Mouse (Mus musculus): ENCODE results near the gene Atg4c.
A peak's percentile ranks its signal among the peaks of the same experiment; 100 is the strongest.

The Atg4c gene

DNA sequence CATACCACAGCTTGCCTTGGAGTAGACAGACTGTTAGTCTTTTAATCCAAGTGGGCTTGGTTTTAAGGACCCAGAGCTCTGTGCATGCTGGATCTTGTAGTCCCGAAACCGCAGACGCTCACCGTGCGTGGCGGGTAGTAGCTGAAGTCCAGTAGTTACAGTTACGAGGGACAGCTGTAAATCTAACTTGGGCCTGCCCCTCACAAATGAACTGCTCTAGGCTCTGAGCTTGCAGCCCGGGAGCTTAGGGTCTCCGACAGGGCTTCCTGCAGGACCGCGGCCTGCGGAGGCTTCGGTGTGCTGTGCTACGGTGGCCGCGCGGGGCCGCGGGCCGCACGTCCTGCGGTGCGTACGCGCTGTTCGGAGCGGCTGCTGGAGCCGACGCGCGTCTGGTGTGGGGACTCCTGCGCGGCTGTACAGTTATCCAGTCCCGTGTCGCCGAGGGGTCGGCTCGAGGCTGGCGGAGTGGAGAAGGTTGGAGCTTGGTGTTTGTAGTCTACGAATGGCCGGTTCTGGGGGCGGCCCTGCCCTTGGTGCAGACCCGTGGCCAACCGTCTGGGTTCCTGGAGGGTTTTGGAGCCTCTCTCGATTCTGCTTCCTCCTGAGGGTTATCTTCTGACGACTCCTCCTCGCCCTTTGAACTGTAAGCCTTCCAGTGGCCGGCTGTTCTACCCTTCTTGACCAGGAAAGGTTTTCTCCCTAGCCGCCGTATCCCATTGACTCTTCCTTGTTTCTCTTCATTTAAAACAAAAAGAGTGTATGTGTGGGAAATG, at the start of gene Atg4c:
Atg4c (plus strand) TSS at position 125 of the 773 bp plus-strand sequence.
- DNase-seq: peak; percentile 93 to 95

DNA sequence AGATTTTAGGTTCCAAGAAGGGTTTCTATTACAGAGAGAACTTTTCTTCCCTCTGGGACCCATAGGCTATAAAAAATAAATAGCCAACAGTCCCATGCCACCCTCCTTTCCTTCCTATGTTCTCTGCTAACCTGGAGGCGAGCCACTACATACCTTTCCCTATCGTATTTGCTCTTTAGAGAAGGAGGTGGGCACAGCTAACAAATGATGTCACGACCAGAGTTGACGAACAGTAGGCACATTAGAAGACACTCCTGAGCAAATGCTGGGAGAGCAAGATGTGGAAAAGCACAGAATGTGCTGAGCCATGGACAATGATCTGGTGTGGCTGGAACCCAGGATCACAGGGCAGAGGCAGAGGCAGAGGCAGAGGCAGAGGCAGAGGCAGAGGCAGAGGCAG, 42.3 kb upstream of the Atg4c start:
- DNase-seq: no peak

DNA sequence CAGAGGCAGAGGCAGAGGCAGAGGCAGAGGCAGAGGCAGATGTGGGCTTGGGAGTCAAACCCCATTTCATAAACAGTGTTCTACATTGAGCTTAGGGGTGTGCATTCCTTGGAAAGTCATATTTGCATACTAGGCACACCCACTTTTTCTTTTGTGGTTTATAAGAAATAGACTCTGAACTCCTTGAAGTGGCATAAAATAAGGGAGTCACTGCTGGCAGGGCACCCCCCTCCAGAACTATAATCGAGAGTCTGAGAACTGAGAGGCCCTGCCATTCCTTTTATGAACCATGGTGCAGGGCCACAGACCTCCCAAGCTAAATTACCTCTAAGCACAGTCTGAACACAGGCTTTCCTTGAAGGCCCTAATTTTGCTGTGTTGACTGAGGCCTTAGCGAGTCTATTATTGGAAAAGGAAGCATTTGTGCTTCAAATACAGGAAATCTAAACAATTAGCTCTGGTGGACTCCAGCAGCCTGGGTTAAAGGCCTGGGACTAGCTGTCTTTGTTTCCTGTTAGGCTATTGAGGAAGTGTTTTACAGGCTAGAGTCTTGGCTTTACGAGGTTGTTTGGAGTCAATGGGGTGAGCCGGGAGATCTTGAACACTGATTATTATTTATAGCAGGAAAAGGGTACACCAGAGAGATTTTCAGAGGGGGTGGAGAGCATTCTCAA, 41.7 kb upstream of the Atg4c start:
- DNase-seq: no peak

DNA sequence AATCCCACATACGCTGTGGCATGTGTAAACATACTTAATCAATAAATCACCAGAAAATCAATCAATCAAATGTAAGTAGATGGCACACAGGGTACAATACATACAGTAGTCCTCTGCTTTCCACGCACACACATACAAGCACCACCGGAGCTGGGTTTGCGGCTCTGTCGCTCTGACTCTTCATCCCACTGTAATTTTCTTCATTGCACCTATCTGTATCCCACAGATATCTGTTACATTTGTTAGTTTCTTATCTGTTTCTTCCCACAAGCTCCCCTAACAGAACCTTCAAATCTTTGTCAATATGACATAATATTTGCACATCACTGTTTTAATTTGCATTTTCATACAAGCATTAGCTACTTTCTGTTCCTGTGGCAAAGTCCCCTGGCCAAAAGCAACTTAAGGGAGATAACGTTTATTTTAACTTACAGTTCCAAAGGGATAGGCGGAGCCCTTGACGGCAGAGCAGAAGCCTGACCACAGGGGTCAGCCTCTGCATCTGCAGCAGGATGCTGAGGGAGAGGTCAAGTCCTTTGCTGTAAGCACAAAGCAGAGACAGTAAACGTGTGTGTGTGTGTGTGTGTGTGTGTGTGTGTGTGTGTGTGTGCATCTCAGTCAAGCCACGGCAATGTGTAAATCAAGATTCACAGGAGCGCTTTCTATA, 37.0 kb upstream of the Atg4c start:
- no peak for DNase-seq

GRCm38 (mm10) chr4:99158495-99158894, 35.2 kb upstream of the Atg4c start:
- no peak for DNase-seq

DNA sequence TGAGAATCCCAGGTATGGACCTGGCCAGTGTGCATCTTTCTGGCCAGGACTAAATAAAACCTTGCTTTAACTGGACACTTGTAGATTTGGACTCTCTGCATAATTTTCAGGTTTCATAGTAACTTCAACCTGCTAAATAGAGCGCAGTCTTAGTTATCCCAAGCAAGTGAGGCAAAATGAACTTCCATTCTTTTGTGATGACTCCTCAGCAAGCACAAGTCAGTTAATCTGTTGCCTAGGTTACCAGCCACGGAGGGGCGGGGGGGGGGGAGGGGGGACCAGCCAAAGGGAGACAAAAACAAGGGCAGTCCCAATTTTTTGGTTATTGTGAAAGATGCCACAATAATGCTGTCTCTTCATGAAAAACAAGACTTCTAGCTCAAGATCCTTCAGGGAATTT, 33.3 kb upstream of the Atg4c start:
- no peak for DNase-seq

DNA sequence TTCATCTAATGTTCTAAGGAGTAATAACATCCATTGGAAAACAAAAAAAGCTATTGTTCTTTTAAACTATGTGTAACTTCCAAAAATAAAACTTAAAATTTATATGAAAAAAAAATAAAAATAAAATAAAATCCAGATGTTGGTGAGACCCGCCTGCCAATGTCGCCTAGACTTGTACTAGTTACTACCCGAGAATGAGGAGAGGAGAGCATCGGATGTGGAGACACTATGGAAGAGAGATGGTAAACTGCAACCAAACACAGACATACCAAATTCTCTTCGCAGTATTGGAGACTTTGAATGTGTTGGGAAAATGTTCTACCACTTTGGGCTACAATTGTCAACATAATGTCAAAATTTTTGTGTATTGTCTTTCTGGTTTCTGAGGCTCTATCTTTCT, 32.8 kb upstream of the Atg4c start:
- DNase-seq: no peak

- DNase-seq: no peak
These were observed 32.2 kb upstream of the Atg4c start for GRCm38 (mm10) chr4:99161457-99161971.

DNA sequence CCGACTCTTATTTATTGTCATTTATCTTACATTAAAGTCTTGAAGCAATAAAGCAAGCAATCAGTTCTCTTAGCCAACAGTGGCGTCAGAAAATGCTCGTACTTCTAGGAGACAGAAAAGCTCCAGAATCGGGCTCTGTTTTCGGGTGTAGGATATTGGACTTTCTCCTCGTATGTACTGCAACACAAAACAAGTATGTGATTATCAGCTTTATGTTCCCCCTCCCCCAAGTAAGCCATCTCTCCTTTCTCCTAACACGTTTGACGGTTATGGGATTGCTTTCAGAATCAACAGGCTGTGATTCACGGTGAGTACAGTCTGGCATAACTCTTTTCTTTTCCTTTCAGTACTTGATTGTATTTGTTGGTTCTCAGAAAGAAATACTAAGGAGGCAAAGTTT, 30.7 kb upstream of the Atg4c start:
- no peak for DNase-seq

- DNase-seq: no peak
These were observed 30.2 kb upstream of the Atg4c start for GRCm38 (mm10) chr4:99163547-99163946.

- DNase-seq: no peak
These were observed 24.9 kb upstream of the Atg4c start for GRCm38 (mm10) chr4:99168869-99169268.

DNA sequence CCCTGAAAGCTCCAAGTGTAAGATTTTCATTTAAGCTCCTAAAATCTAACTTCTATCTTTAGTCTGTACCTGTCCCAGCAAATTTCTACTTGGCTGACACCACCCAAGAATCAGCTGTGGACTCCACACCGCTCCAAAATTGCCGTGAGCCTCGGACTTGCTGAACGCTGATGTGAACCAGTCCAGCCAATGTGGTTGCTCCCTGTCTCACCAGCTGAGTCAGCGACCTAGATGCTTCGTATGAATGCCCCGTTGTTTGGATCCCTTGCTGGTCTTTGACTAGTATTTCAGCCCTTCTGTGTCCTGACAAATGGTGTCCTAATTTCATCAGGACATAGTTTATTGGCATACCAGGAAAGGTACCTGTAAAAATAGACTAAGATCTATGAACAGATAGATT, 19.5 kb upstream of the Atg4c start:
- no peak for DNase-seq

DNA sequence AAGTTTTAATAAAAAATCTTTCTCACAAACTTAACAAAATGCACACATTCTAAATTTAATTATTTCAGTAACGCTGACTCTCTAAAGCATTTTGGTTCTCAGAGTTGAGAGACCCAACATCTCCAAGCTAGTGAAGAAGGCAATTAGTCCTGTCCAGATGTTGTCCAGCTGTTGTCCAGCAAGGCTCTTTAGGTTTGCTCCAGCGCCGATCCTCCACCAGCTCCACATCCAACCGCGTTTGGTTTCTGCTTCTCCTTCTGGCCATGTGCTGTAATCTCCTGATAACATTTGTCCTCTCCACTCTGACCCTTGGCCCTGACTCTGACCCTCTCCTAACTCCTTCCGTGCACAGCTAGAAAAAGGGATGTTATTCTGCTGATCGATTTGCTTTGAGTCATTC, 16.9 kb upstream of the Atg4c start:
- no peak for DNase-seq

- DNase-seq: no peak
These were observed 16.5 kb upstream of the Atg4c start for GRCm38 (mm10) chr4:99177255-99177654.

- peak in 1 of 2 experiments; percentile 28 for DNase-seq
These were observed 14.9 kb upstream of the Atg4c start for GRCm38 (mm10) chr4:99178851-99179250.

DNA sequence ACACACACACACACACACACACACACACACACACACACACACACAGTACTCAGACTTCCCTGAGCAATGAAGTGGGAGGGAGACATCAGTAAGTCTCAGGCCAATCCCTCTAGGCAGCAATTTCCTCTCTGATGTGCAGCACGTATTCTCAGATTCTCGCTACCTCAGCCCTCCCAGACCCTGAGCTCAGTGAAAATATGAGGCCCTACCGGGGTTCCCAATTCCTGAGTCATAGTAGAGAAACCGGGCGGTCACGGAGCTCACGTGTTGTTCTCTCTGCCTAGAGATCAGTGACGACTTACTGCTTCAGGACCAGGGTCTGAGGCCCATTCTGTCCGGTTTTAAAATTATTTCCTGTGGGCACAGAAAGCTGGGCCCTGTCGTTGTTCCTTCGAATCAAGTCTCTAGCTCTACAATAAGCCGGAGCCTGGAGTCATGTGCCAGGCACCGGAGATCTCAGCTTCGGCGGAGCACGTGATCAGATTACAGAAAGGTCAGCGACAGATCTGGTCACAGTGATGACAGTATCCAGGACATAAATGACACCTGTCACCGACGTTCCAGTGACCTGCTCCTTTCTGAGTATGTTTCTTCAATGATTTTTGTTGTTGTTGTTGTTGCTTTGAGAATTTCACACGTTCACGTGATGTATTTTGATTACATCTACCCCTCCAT, 14.2 kb upstream of the Atg4c start:
- no peak for DNase-seq

GRCm38 (mm10) chr4:99180921-99181320, 12.8 kb upstream of the Atg4c start:
- DNase-seq: peak in 1 of 2 experiments; percentile 24

- DNase-seq: peak in 1 of 2 experiments; percentile 37
These were observed 11.9 kb upstream of the Atg4c start for GRCm38 (mm10) chr4:99181739-99182419.

DNA sequence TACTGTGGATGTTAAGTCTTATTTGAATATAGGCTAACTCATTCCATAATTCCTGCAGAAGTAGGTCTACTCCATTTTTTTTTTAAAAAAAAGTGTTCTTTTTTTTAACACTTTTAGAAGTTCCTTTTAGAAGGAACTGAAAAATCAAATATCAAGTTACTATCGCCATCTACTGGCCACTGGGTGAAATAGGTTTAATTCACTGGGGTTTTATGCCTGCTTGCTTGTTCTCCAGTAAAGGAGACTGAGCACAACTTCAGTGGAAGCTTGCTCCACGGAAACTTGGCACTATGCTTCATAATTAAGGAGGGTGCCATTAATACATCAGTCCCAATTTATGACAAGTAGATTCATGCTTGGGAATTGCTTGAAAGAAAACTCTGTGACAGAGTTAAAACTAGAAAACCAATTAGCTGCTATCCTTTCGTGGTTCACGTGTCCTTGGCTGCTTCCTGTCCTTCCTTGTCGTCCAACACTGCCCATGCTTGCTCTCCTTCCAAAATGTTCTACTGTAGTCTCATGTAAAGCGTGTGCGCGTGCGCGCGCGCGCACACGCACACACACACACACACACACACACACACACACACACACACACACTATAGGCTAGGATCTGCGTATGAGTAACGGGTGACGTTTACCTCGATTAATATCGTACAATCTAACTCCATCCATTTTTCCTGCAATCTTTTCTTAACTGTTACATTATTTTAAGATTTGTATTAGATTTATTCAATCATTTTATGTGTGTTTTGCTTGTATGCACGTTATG, 10.9 kb upstream of the Atg4c start:
- no peak for DNase-seq

DNA sequence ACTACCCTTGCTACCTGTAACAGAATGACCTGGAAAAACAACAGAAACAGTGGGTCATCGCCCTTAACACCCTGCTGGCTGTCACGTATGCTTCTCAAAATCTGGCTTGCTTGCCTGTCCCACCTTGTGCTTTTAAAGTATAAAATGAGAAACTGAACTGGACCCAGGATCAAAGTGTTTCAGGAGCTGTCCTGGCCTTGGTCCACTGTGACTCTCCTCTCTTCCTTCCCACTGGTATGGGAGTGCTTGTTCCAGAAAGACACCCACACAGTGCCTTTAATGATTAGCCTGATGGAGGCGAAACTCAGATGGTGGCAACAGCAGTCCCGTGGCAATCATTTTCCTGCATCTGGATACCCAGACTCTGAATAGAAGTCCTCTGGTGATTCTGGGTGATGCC, 9.1 kb upstream of the Atg4c start:
- no peak for DNase-seq

DNA sequence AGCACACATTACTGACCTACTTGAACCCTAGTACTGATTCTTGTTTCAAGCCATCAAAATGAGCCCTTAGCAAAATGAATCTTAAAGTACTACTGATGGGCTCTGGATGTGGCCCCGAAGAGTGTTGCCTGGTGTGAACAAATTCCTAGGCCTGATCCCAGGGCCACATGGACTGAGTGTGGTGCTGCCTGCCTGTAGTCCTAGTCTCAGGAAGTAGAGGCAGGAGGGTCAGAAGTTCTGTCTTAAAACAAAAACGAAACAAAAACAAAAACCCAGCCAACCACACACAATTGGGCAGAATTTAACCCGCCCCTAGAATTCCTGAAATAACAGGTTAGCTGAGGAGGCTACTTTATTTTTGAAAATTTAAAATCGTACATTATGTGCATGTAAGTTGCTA, 8.4 kb upstream of the Atg4c start:
- no peak for DNase-seq

All from cerebellum, postnatal 25 days (tissue).